Mouse (Mus musculus) G1E (cell line): ENCODE results near the gene St8sia6. TPM values are rescaled to one million over a fixed set of nuclear protein-coding genes. Genes with fewer than 3 reads are reported as not detected.

Experiments used
- ATAC-seq: 2 replicates; pipeline ENCODE4 v1.8.0; 2016; ENCODE audit warnings: mild to moderate bottlenecking; ENCODE audit not compliant: insufficient number of reproducible peaks, poor library complexity, low FRiP score, severe bottlenecking; ENCODE audit errors: extremely low read depth
- DNase-seq: peaks from one replicate; pipeline ENCODE4 v3.0.0; 2012; ENCODE audit warnings: low spot score
- H3K27me3 ChIP-seq: 2 replicates; pipeline ENCODE4 v1.6.1; 2012; ENCODE audit warnings: mild to moderate bottlenecking, low read length, inconsistent platforms; ENCODE audit not compliant: insufficient read depth
- H3K36me3 ChIP-seq: replicated peaks from 2 replicates; pipeline ENCODE3; 2012; ENCODE audit warnings: mild to moderate bottlenecking, inconsistent platforms
- H3K4me1 ChIP-seq: 2 replicates; pipeline ENCODE4 v1.6.1; 2012; ENCODE audit warnings: low read depth, low read length, inconsistent platforms, mixed read lengths; ENCODE audit not compliant: insufficient read depth
- H3K4me3 ChIP-seq: 2 replicates; pipeline ENCODE4 v1.5.1; 2012; ENCODE audit warnings: low read depth, mild to moderate bottlenecking, inconsistent platforms, low read length, moderate library complexity, mixed read lengths
- H3K9me3 ChIP-seq: replicated peaks from 2 replicates; pipeline ENCODE4 v1.6.1; 2012; ENCODE audit warnings: inconsistent platforms
- CTCF ChIP-seq: IDR thresholded peaks from 2 replicates; pipeline ENCODE4 v1.5.1; 2012; ENCODE audit warnings: low read depth, low read length, inconsistent platforms, mixed read lengths
- GATA1 ChIP-seq: IDR thresholded peaks from 2 replicates; pipeline ENCODE4 v1.6.1; 2012; ENCODE audit warnings: borderline replicate concordance, low read length, inconsistent platforms, mixed read lengths
- GATA2 ChIP-seq: IDR thresholded peaks from 2 replicates; pipeline ENCODE4 v1.6.1; 2012; ENCODE audit warnings: low read depth, low read length, inconsistent platforms, borderline replicate concordance
- POLR2AphosphoS5 ChIP-seq: IDR thresholded peaks from 2 replicates; pipeline ENCODE4 v1.6.1; 2012; ENCODE audit warnings: low read depth, low read length, inconsistent platforms; ENCODE audit not compliant: insufficient replicate concordance
- TAL1 ChIP-seq: conservative IDR thresholded peaks from 2 replicates; pipeline ENCODE4 v1.6.1; 2012; ENCODE audit warnings: low read depth, low read length, inconsistent platforms, mixed read lengths
- polyA plus RNA-seq: library from polyadenylated mRNA; stranded (reverse); fragments of >175 nt; gene quantifications from 2 replicates; pipeline ENCODE4 v1.2.3, GENCODE M21; 2012
- total RNA-seq, 2 experiments: library from RNA; stranded (forward) in 1 of 2; stranded (reverse) in 1 of 2; fragments of 200-1000 nt in 1 of 2; fragments of >200 nt in 1 of 2; fragmentation: Nextera tagmentation in 1 of 2; gene quantifications; 2 replicates each; pipeline ENCODE4 v1.2.3; 2014 to 2017

The St8sia6 gene
- total and polyA plus RNA-seq, 3 experiments: 0.11 TPM; not detected in 2

DNA sequence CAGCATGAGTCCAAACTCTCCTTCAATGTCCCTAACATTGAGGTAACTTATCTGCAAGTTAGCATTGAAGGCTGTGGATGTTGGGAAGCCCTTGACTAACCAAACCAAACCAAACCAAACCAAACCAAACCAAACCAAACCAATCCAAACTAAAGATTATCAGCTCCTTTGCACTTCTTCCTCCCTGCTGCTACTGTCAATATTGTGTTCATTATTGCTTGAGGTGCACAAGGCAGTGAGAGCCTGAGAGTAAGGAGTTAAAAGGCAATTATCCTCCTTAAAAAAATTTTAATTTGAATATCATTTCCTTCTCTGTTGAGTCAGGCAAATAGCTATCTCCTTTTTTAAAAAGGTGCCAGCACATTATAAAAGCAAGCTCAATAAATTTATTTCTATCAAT lies 190.8 kb downstream of the St8sia6 start:
- no peak for ATAC-seq
- DNase-seq: no peak
- Histone ChIP-seq H3K36me3 (no peaks in the 10 kb centered on the region), H3K9me3 (no peaks in the 10 kb centered on the region), H3K4me1 (peaks cover 5% of the 10 kb centered on the region; the same call in 1 of the 2 replicates), H3K27me3 (0 out of 2 replicates have a peak, but pooled peaks cover 9% of the 10 kb centered on the region), H3K4me3 (no peak overlapping the region)
- TF ChIP-seq POLR2AphosphoS5 (no peak), GATA2 (no peak), TAL1 (no peak), CTCF (no peak), GATA1 (no peak)

Other genes with a start within 250 kb of the St8sia6 start
- gene Trdmt1, start 249.4 kb downstream of the St8sia6 start, total RNA-seq (2014; fragmentation: Nextera tagmentation): 20.2 and 22.4 TPM in 2 replicates
- gene Trdmt1, start 249.4 kb downstream of the St8sia6 start, total RNA-seq (2017): 7.3 and 9.1 TPM in 2 replicates
- gene Trdmt1, start 249.4 kb downstream of the St8sia6 start, polyA plus RNA-seq: 0.44 and 0.56 TPM in 2 replicates
- gene Vim, start 220.1 kb downstream of the St8sia6 start, total RNA-seq (2014; fragmentation: Nextera tagmentation): 222 and 227 TPM in 2 replicates
- gene Vim, start 220.1 kb downstream of the St8sia6 start, total RNA-seq (2017): 1,355 and 1,410 TPM in 2 replicates
- gene Vim, start 220.1 kb downstream of the St8sia6 start, polyA plus RNA-seq: 451 and 565 TPM in 2 replicates